Mouse (Mus musculus) limb, embryonic 12.5 days (tissue): Measurements from ENCODE around the gene Casz1. TPM values are rescaled to one million over a fixed set of nuclear protein-coding genes. Genes with fewer than 3 reads are reported as not detected.

ENCODE experiments used
- ATAC-seq: fragments of 200-750 bp; cut with Nextera tagmentation; 2 replicates; pipeline ENCODE4 v1.8.0; 2017; ENCODE audit warnings: low read depth, moderate TSS enrichment; ENCODE audit not compliant: insufficient number of reproducible peaks, insufficient read depth, low FRiP score, low TSS enrichment
- H3K27ac ChIP-seq: fragments of 300-500 bp; sonication (generic); 2 replicates; pipeline ENCODE4 v1.5.1; 2016; ENCODE audit warnings: mild to moderate bottlenecking, moderate library complexity
- H3K27me3 ChIP-seq: fragments of 300-500 bp; sonication (generic); 2 replicates; pipeline ENCODE4 v1.6.1; 2016; ENCODE audit warnings: mild to moderate bottlenecking, moderate library complexity
- H3K36me3 ChIP-seq: fragments of 300-500 bp; sonication (generic); 2 replicates; pipeline ENCODE4 v1.6.1; 2016; ENCODE audit warnings: mild to moderate bottlenecking, moderate library complexity
- H3K4me1 ChIP-seq: fragments of 300-500 bp; sonication (generic); replicated peaks from 2 replicates; pipeline ENCODE4 v1.6.1; 2016
- H3K4me2 ChIP-seq: fragments of 300-500 bp; sonication (generic); 2 replicates; pipeline ENCODE4 v1.6.1; 2016; ENCODE audit warnings: mild to moderate bottlenecking, moderate library complexity
- H3K4me3 ChIP-seq: fragments of 300-500 bp; sonication (generic); replicated peaks from 2 replicates; pipeline ENCODE4 v1.5.1; 2016; ENCODE audit warnings: mild to moderate bottlenecking
- H3K9ac ChIP-seq: fragments of 300-500 bp; sonication (generic); replicated peaks from 2 replicates; pipeline ENCODE4 v1.6.1; 2016; ENCODE audit warnings: mild to moderate bottlenecking, moderate library complexity
- H3K9me3 ChIP-seq: fragments of 300-500 bp; sonication (generic); 2 replicates; pipeline ENCODE4 v1.6.1; 2016; ENCODE audit warnings: mild to moderate bottlenecking, moderate library complexity
- WGBS: fragments of 180-500 bp; shearing (Covaris S2); methylation state at CpG from one replicate; pipeline ENCODE4 v1.1.7; 2016; 5-methylcytosine and 5-hydroxymethylcytosine counted together
- polyA plus RNA-seq: library from polyadenylated mRNA; unstranded; fragments of >200 nt; fragmentation: Nextera tagmentation; extraction: Ambion mirVana; gene quantifications from 2 replicates; pipeline ENCODE4 v1.2.1, GENCODE M21; 2016

Gene Casz1
- 3.9 and 4.7 TPM in 2 replicates for polyA plus RNA-seq

DNA sequence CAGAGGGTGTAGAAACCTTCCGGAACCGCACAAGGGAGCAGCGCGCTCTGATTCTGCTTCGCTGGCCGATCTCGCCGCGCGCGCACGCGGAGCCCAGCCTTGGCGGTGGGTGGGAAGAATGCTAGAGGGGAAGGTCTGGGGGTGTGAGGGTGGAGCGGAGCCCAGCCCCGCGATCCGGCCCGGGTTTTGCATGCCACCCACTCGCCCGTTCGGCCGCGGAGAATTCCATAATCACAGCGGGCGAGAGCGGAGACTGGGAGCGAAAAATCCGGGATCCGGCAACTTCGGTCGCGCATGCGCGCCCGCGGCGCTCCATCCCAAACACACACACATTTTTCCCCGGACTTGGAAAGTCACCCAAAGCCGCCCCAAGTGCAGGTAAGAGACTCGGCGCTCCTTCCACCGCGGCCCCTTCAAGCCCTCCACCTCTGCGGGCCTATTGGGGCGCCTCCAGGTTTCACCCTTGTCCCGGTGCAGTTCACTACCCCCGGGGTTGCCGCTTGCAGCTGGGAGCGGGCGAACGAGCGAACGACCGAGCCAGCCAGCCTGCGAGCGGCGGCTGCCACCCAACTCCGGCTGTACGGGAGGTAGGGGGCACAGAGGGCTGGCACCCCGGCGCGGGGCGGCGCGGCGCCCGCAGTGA is at the start of gene Casz1:
Gene Casz1, plus strand, starts transcription at position 293 of the 643 bp plus-strand sequence.
- Histone ChIP-seq H3K27ac (no peak within 1 kb of the TSS), H3K4me1 (peaks cover 40% of the 10 kb centered on the region), H3K36me3 (no peaks in the 10 kb centered on the region), H3K4me3 (peak within 1 kb of the TSS; percentile 52), H3K27me3 (peaks cover 71% of the 10 kb centered on the region), H3K9me3 (no peaks in the 10 kb centered on the region), H3K4me2 (peak within 1 kb of the TSS; percentile 100), H3K9ac (peak within 1 kb of the TSS; percentile 57)
- ATAC-seq: peak; percentile 75
- under 1% methylated on average over 68 of the region's 68 CpGs for WGBS

DNA sequence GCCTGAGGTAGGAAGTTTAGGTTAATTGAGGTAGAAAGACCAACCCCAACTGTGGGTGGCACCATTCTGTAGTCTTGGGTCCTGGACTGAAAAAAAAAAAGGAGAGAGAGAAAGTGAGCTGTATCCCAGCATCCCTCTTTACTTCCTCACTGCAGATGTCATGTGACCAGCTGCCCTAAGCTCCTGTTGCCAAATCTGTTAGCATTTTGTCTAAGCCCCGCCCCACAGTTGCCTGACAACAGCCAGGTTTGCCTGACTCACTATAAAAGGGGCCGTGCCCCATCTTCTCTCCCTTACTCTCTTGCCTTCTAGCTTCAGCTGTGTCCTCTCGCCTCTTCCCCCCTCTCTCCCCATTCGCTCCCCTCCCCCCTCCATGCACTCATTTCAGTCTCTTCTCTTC is 45.4 kb upstream of the Casz1 start:
- H3K4me1 ChIP-seq: peaks cover 6% of the 10 kb centered on the region
- no peak overlapping the region for H3K27ac ChIP-seq
- no peaks in the 10 kb centered on the region for H3K27me3 ChIP-seq
- H3K9ac ChIP-seq: no peak overlapping the region
- 36% methylated on average over 4 of the region's 4 CpGs for WGBS
- no peak for ATAC-seq
- H3K9me3 ChIP-seq: 0 out of 2 replicates have a peak, but pooled peaks cover 5% of the 10 kb centered on the region
- H3K4me3 ChIP-seq: no peak overlapping the region
- H3K36me3 ChIP-seq: no peaks in the 10 kb centered on the region
- no peak overlapping the region for H3K4me2 ChIP-seq

DNA sequence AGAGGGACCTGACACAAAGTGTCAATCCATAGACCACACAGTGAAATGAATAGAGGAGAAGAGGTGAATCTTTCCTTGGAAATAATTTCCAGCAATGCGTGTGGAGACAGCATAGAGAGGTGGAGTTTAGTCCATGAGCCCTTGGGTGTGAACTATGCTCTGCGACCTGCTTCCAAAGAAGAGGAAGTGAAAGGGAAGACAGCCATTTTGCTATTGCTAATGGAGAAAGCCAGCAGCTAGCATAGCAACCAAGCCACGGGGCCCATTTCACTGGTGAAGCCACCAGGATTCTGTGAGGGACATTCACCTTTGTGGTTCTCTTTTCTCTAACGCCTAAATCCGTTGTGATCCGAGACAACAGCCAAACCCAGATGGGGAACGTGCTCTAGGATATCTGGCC is 44.1 kb upstream of the Casz1 start:
- no peak for ATAC-seq
- Histone ChIP-seq H3K36me3 (no peaks in the 10 kb centered on the region), H3K9ac (no peak overlapping the region), H3K27ac (no peak overlapping the region), H3K9me3 (0 out of 2 replicates have a peak, but pooled peaks cover 5% of the 10 kb centered on the region), H3K4me3 (no peak overlapping the region), H3K4me2 (no peak overlapping the region), H3K4me1 (no peaks in the 10 kb centered on the region), H3K27me3 (no peaks in the 10 kb centered on the region)
- 80% methylated on average over 7 of the region's 7 CpGs for WGBS

DNA sequence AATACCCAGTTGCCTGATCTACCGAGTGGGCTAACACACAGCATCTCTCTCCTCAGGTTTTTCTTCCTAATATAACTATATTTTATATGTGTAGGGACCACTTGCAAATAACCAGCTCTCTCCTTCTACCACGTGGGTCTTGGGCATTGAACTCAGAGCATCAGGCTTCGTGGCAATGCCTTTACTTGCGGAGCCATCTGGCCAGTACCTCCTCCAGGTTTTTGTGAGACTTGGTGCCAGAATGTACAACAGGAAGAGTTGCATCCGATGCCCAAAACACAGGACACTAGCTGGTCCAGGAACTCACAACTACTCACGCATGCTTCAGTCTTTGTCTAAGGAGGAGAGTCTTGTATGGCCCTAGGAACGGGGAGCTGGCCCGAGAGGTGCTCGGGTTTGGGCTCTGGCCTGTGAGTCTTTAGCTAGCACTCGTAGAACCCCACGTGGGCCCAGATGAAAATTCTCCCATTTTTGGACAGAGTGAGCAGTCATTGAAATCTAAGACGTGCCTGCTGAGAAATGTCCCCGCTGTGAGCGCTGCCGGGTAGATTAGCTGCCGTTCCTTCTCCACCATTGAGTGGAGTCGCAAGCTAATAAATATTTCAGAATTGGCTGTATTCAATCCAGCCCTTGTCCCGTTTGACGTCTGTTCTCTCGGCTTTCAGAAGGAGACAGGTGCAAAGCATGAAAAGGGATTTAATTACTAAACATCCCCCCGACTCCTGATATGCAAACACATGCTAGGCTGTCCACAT is 38.0 kb upstream of the Casz1 start:
- Histone ChIP-seq H3K36me3 (no peaks in the 10 kb centered on the region), H3K4me2 (no peak overlapping the region), H3K4me1 (peaks cover 39% of the 10 kb centered on the region), H3K9me3 (no peaks in the 10 kb centered on the region), H3K9ac (no peak overlapping the region), H3K27me3 (peaks cover 17% of the 10 kb centered on the region), H3K4me3 (no peak overlapping the region), H3K27ac (no peak overlapping the region)
- WGBS: 54% methylated on average over 21 of the region's 21 CpGs
- ATAC-seq: no peak

DNA sequence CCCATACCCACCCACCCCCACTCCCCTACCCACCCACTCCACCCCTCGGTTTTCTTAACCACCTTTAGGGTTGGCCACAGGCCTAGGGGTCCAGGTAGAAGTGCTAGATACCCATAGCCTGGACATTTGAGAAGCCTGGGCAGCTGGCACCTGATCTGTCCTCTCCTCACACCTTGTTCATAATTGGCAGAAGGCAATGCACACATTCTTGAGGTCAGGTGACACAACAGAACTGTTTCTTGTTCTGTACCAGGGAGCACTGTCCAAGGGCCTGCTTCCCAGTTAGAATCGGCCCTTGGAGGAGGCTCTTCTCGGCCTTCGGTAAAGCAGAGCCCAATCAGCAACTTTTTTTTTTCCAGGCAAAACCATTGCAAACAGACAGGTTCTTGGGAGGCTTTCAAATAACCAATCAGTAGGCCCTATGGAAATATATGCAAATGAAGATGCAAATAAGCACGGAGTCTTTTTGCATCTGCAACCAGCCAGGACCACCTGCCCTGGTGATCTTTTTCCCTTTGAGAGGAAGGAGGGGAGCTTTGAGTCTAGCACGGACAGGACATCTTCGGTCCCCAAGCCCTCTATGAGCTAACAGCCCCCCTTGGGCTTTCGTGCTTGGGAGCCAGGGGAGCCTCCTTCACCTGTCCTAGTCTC is 36.4 kb upstream of the Casz1 start:
- Histone ChIP-seq H3K36me3 (no peaks in the 10 kb centered on the region), H3K27ac (no peak overlapping the region), H3K9me3 (no peaks in the 10 kb centered on the region), H3K4me2 (no peak overlapping the region), H3K27me3 (peaks cover 33% of the 10 kb centered on the region), H3K4me1 (peaks cover 49% of the 10 kb centered on the region), H3K4me3 (no peak overlapping the region), H3K9ac (no peak overlapping the region)
- WGBS: 38% methylated on average over 8 of the region's 8 CpGs
- no peak for ATAC-seq

- Histone ChIP-seq H3K4me3 (no peak overlapping the region), H3K9ac (no peak overlapping the region), H3K27me3 (peaks cover 41% of the 10 kb centered on the region), H3K36me3 (no peaks in the 10 kb centered on the region), H3K9me3 (no peaks in the 10 kb centered on the region), H3K4me1 (peaks cover 49% of the 10 kb centered on the region), H3K27ac (no peak overlapping the region), H3K4me2 (no peak overlapping the region)
- 76% methylated on average over 10 of the region's 10 CpGs for WGBS
- ATAC-seq: no peak
These were observed 35.6 kb upstream of the Casz1 start for GRCm38 (mm10) chr4:148768649-148769048.

GRCm38 (mm10) chr4:148770582-148771408 is 33.4 kb upstream of the Casz1 start:
- WGBS: 2% methylated on average over 21 of the region's 21 CpGs
- H3K27me3 ChIP-seq: peaks cover 57% of the 10 kb centered on the region
- H3K9me3 ChIP-seq: no peaks in the 10 kb centered on the region
- no peak for ATAC-seq
- peaks cover 44% of the 10 kb centered on the region for H3K4me1 ChIP-seq
- H3K4me3 ChIP-seq: peak overlapping the region; percentile 5; the same call in 1 of the 2 replicates
- H3K4me2 ChIP-seq: peak overlapping the region; percentile 40
- H3K36me3 ChIP-seq: no peaks in the 10 kb centered on the region
- no peak overlapping the region for H3K9ac ChIP-seq
- no peak overlapping the region for H3K27ac ChIP-seq

DNA sequence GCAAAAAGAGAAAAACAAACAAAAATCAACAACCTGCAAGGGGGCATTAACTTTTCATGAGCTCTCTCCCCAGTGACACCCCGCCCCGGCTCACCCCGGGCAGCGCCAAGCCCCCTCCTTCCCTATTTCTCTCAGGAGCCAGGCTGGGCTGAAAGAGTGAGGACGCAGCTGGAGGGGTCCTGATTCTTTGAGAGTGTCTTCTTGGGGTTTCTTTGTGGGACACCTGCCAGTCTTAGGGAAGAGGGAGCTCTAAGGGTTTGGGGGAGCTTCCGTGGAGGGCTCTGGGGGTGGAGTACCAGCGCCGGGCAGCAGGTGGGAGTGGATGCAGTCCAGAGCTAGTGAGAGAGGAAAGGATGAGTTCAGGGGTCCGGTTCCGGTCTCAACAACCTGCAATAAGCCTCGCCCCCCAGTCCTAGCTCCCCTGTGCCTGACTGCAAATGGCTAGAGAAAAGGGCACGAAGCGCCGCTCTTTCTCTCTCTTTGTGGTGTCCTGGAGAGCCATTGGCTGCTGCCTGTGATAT is 32.8 kb upstream of the Casz1 start:
- Histone ChIP-seq H3K27me3 (peaks cover 63% of the 10 kb centered on the region), H3K9me3 (no peaks in the 10 kb centered on the region), H3K4me2 (peak overlapping the region; percentile 40), H3K36me3 (no peaks in the 10 kb centered on the region), H3K4me1 (peaks cover 39% of the 10 kb centered on the region), H3K4me3 (peak overlapping the region; percentile 5; the same call in 1 of the 2 replicates), H3K9ac (no peak overlapping the region), H3K27ac (no peak overlapping the region)
- ATAC-seq: no peak
- 3% methylated on average over 14 of the region's 14 CpGs for WGBS

- Histone ChIP-seq H3K4me1 (peaks cover 34% of the 10 kb centered on the region), H3K36me3 (no peaks in the 10 kb centered on the region), H3K4me2 (no peak overlapping the region), H3K27me3 (peaks cover 75% of the 10 kb centered on the region), H3K27ac (no peak overlapping the region), H3K4me3 (no peak overlapping the region), H3K9ac (no peak overlapping the region), H3K9me3 (no peaks in the 10 kb centered on the region)
- ATAC-seq: no peak
- WGBS: 75% methylated on average over 6 of the region's 6 CpGs
These were observed 31.6 kb upstream of the Casz1 start for GRCm38 (mm10) chr4:148772658-148773057.

- no peak overlapping the region for H3K4me2 ChIP-seq
- ATAC-seq: no peak
- no peak overlapping the region for H3K9ac ChIP-seq
- no peaks in the 10 kb centered on the region for H3K9me3 ChIP-seq
- no peaks in the 10 kb centered on the region for H3K36me3 ChIP-seq
- H3K27ac ChIP-seq: no peak overlapping the region
- H3K4me1 ChIP-seq: peaks cover 27% of the 10 kb centered on the region
- H3K27me3 ChIP-seq: peaks cover 87% of the 10 kb centered on the region
- no peak overlapping the region for H3K4me3 ChIP-seq
- 84% methylated on average over 6 of the region's 6 CpGs for WGBS
These were observed 30.2 kb upstream of the Casz1 start for GRCm38 (mm10) chr4:148774036-148774435.
